Mouse (Mus musculus): ENCODE measurements at regions not wholly inside any gene's neighbourhood (a gene's known extent, or its start where the extent isn't known, plus 50 kb on each side); places are given as distances from the start of the nearest gene placed in this dataset.

- Histone ChIP-seq H3K4me1 (ENCODE audit: insufficient read depth, low read depth, low read length) (no peaks in the 10 kb centered on the region), H3K4me3 (ENCODE audit: low read depth, low read length) (no peak overlapping the region), H3K9ac (replicated peaks; ENCODE audit: low read depth) (no peak overlapping the region), H3K36me3 (ENCODE audit: insufficient read depth, low read length) (no peaks in the 10 kb centered on the region), H3K9me3 (ENCODE audit: low read length) (no peaks in the 10 kb centered on the region), H3K27ac (ENCODE audit: low read length) (no peak overlapping the region), H3K4me2 (replicated peaks; ENCODE audit: low read depth, low read length) (no peak overlapping the region), H3K27me3 (replicated peaks; ENCODE audit: insufficient read depth, low read length) (no peaks in the 10 kb centered on the region)
- DNase-seq (ENCODE audit: low spot score) = no peak
- 65% methylated on average over 4 of the region's 4 CpGs for WGBS
- TF ChIP-seq EP300 (IDR thresholded peaks at IDR 0.05) (no peak), CTCF (IDR thresholded peaks at IDR 0.05) (no peak)
- ATAC-seq = no peak
Measured at GRCm38 (mm10) chr1:61372581-61372980, 266.0 kb upstream of the Pard3b start.

DNA sequence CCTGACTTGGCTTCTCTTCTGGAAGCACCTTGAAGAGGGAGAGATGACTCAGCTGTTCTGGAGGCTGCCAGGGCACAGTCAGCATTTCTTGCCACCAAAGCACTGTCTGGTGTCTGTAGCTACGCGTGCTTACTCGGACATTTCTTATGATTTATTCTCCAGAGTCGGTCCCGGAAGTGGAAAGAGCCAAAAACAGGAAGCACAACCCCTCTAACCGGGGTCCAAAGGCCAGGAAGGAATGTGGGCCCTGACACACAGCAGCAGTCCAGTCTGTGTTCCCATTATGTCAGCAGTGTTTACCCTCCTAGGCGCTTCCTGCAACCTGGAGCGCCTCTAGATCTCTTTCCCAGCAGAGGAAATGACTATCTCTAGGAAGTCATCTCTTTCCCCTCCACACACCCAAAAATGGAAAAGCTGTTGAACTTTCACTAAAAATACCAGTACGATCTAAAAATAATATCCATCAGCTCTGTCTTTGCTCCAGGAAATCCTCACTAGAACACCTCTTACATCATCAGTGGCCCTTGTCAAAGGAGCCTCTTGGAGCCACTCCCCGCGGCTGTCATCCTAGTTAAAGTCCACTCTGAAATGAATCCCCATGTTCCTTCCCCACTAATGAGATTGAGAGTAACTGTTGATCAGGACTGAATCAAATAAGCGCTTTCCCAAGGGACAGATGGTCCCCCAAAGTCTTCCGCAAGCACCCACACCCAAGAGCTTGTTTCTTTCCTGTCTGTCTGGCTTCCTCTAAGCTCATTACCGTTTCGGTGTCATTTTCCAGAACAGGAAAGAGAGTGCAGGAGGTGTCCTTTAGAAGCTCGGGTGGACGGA lies 264.7 kb upstream of the Pard3b start:
- Histone ChIP-seq H3K27ac (ENCODE audit: low read length) (peak overlapping the region; percentile 54), H3K9ac (replicated peaks; ENCODE audit: low read depth) (no peak overlapping the region), H3K27me3 (replicated peaks; ENCODE audit: insufficient read depth, low read length) (no peaks in the 10 kb centered on the region), H3K9me3 (ENCODE audit: low read length) (no peaks in the 10 kb centered on the region), H3K4me1 (ENCODE audit: insufficient read depth, low read depth, low read length) (no peaks in the 10 kb centered on the region; the same call in 1 of the 2 replicates), H3K4me2 (replicated peaks; ENCODE audit: low read depth, low read length) (no peak overlapping the region), H3K4me3 (ENCODE audit: low read depth, low read length) (no peak overlapping the region), H3K36me3 (ENCODE audit: insufficient read depth, low read length) (no peaks in the 10 kb centered on the region)
- 33% methylated on average over 17 of the region's 17 CpGs for WGBS
- no peak for TF ChIP-seq CTCF (IDR thresholded peaks at IDR 0.05)
- peak; percentile 73 for TF ChIP-seq EP300 (IDR thresholded peaks at IDR 0.05)
- DNase-seq (ENCODE audit: low spot score) (peak; percentile 71), ATAC-seq (peak; percentile 89)

DNA sequence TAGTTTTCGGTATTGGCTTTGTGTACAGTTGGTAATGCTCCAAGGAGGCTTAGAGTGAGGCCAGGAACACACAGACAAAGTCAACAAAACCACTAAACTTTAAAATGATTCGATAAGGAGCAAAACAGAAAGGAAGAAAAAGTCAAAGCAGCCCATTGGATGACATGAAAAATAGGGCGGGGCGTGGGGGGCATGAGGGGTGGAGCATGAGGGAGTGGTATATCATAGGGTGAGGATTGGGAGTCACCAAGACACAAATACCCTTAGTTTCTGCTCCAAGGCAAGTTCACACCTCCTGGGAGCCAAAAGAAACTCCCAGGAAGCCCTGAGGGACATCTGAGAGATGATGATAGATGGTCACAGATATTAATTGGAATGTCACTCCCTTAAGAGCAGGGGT lies 262.2 kb upstream of the Pard3b start:
- WGBS = 35% methylated on average over 4 of the region's 4 CpGs
- Histone ChIP-seq H3K9ac (replicated peaks; ENCODE audit: low read depth) (no peak overlapping the region), H3K27me3 (replicated peaks; ENCODE audit: insufficient read depth, low read length) (no peaks in the 10 kb centered on the region), H3K4me2 (replicated peaks; ENCODE audit: low read depth, low read length) (no peak overlapping the region), H3K4me3 (ENCODE audit: low read depth, low read length) (no peak overlapping the region), H3K9me3 (ENCODE audit: low read length) (no peaks in the 10 kb centered on the region), H3K4me1 (ENCODE audit: insufficient read depth, low read depth, low read length) (no peaks in the 10 kb centered on the region; the same call in 1 of the 2 replicates), H3K36me3 (ENCODE audit: insufficient read depth, low read length) (no peaks in the 10 kb centered on the region), H3K27ac (ENCODE audit: low read length) (no peak overlapping the region)
- TF ChIP-seq EP300 (IDR thresholded peaks at IDR 0.05) = no peak
- TF ChIP-seq CTCF (IDR thresholded peaks at IDR 0.05) = no peak
- peak; percentile 14 for DNase-seq (ENCODE audit: low spot score)
- no peak for ATAC-seq

DNA sequence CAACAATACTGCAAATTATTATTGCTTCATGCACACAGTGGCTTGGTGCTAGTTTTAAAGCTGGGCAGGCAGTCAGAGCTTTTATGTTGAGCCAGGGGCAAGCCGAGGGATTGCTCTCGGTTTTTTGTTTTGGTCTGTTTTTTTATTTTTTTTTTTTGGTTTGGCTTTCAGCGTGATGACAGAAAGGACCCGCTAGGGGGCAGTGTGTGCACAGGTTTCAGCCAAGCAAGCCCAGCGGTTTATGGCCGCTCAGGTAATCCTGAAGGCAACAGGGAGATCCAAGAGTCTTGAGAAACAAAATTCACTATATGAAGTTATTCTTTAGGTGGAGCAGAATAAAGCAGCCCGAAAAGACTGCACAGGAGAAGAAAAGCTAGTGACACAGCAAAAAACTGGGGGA lies 261.6 kb upstream of the Pard3b start:
- 1% methylated on average over 7 of the region's 7 CpGs for WGBS

DNA sequence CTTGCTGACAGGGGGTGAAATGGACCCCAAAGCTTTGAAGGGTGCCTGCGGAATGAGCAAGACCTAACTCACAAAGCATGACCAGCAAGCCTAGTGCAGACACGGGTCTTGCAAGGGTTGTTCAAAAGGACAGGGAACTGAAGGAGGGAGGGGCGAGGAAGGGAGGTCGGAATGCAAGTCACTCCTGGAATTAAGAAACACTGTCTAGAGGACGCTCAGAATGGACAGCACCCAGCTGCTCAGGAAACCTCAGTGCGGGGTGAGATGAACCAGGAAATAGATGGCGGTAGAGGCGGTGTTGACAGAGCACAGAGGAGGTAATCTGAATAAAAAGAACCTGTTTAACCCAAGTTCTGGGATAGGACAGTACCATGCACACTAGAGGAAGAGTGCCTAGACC lies 260.4 kb upstream of the Pard3b start:
- TF ChIP-seq CTCF (IDR thresholded peaks at IDR 0.05) = no peak
- no peak for TF ChIP-seq EP300 (IDR thresholded peaks at IDR 0.05)
- DNase-seq (ENCODE audit: low spot score) = peak; percentile 27
- no peak overlapping the region for H3K4me2 ChIP-seq (replicated peaks; ENCODE audit: low read depth, low read length)
- no peak overlapping the region for H3K4me3 ChIP-seq (ENCODE audit: low read depth, low read length)
- no peaks in the 10 kb centered on the region for H3K9me3 ChIP-seq (ENCODE audit: low read length)
- no peaks in the 10 kb centered on the region for H3K36me3 ChIP-seq (ENCODE audit: insufficient read depth, low read length)
- H3K27me3 ChIP-seq (replicated peaks; ENCODE audit: insufficient read depth, low read length) = no peaks in the 10 kb centered on the region
- no peak overlapping the region for H3K27ac ChIP-seq (ENCODE audit: low read length)
- H3K4me1 ChIP-seq (ENCODE audit: insufficient read depth, low read depth, low read length) = no peaks in the 10 kb centered on the region; the same call in 1 of the 2 replicates
- WGBS = 37% methylated on average over 8 of the region's 8 CpGs
- H3K9ac ChIP-seq (replicated peaks; ENCODE audit: low read depth) = no peak overlapping the region
- no peak for ATAC-seq

More for the DNA sequence above, 261.6 kb upstream of the Pard3b start:
- no peaks in the 10 kb centered on the region for H3K27me3 ChIP-seq (replicated peaks; ENCODE audit: insufficient read depth, low read length)
- ATAC-seq = no peak
- no peaks in the 10 kb centered on the region for H3K36me3 ChIP-seq (ENCODE audit: insufficient read depth, low read length)
- H3K27ac ChIP-seq (ENCODE audit: low read length) = no peak overlapping the region
- no peaks in the 10 kb centered on the region for H3K9me3 ChIP-seq (ENCODE audit: low read length)
- H3K4me2 ChIP-seq (replicated peaks; ENCODE audit: low read depth, low read length) = peak overlapping the region; percentile 9; the same call in 1 of the 2 replicates
- no peak overlapping the region for H3K4me3 ChIP-seq (ENCODE audit: low read depth, low read length)
- TF ChIP-seq CTCF (IDR thresholded peaks at IDR 0.05) (peak; percentile 80), EP300 (IDR thresholded peaks at IDR 0.05) (no peak)
- no peak overlapping the region for H3K9ac ChIP-seq (replicated peaks; ENCODE audit: low read depth)
- no peaks in the 10 kb centered on the region; the same call in 1 of the 2 replicates for H3K4me1 ChIP-seq (ENCODE audit: insufficient read depth, low read depth, low read length)
- peak; percentile 79 for DNase-seq (ENCODE audit: low spot score)

GRCm38 (mm10) chr1:61379771-61380517 lies 258.7 kb upstream of the Pard3b start:
- ATAC-seq (no peak), DNase-seq (ENCODE audit: low spot score) (no peak)
- no peak for TF ChIP-seq EP300 (IDR thresholded peaks at IDR 0.05)
- Histone ChIP-seq H3K9ac (replicated peaks; ENCODE audit: low read depth) (no peak overlapping the region), H3K9me3 (ENCODE audit: low read length) (no peaks in the 10 kb centered on the region), H3K27me3 (replicated peaks; ENCODE audit: insufficient read depth, low read length) (no peaks in the 10 kb centered on the region), H3K4me2 (replicated peaks; ENCODE audit: low read depth, low read length) (no peak overlapping the region), H3K4me3 (ENCODE audit: low read depth, low read length) (no peak overlapping the region), H3K27ac (ENCODE audit: low read length) (no peak overlapping the region), H3K36me3 (ENCODE audit: insufficient read depth, low read length) (no peaks in the 10 kb centered on the region), H3K4me1 (ENCODE audit: insufficient read depth, low read depth, low read length) (no peaks in the 10 kb centered on the region; the same call in 1 of the 2 replicates)
- WGBS = 85% methylated on average over 21 of the region's 21 CpGs

All from lung, postnatal 0 days (tissue).